Mouse (Mus musculus) midbrain, embryonic 13.5 days (tissue): Measurements from ENCODE around the gene Gldc. TPM values are rescaled to one million over a fixed set of nuclear protein-coding genes. Genes with fewer than 3 reads are reported as not detected.
"Not testable (repeated sequence)": the region's sequence is repeated elsewhere in the genome, so short reads cannot be mapped to it uniquely, and the experiment has no call there.

Experiments used
- ATAC-seq: fragments of 200-750 bp; cut with Nextera tagmentation; 2 replicates; pipeline ENCODE4 v1.8.0; 2017; ENCODE audit warnings: mild to moderate bottlenecking, moderate TSS enrichment, moderate library complexity
- H3K27ac ChIP-seq: fragments of 300-500 bp; sonication (generic); 2 replicates; pipeline ENCODE4 v1.5.1; 2015; ENCODE audit warnings: inconsistent platforms, mild to moderate bottlenecking, moderate library complexity
- H3K27me3 ChIP-seq: fragments of 300-500 bp; sonication (generic); 2 replicates; pipeline ENCODE4 v1.6.1; 2015; ENCODE audit warnings: mild to moderate bottlenecking, inconsistent platforms
- H3K36me3 ChIP-seq: fragments of 300-500 bp; sonication (generic); 2 replicates; pipeline ENCODE4 v1.6.1; 2015; ENCODE audit warnings: mild to moderate bottlenecking, inconsistent platforms
- H3K4me1 ChIP-seq: fragments of 300-500 bp; sonication (generic); replicated peaks from 2 replicates; pipeline ENCODE4 v1.6.1; 2015; ENCODE audit warnings: inconsistent platforms
- H3K4me2 ChIP-seq: fragments of 300-500 bp; sonication (generic); replicated peaks from 2 replicates; pipeline ENCODE4 v1.6.1; 2015; ENCODE audit warnings: moderate library complexity, mild to moderate bottlenecking, inconsistent platforms
- H3K4me3 ChIP-seq: fragments of 300-500 bp; sonication (generic); replicated peaks from 2 replicates; pipeline ENCODE4 v1.5.1; 2015; ENCODE audit warnings: mild to moderate bottlenecking, inconsistent platforms
- H3K9ac ChIP-seq: fragments of 300-500 bp; sonication (generic); replicated peaks from 2 replicates; pipeline ENCODE4 v1.6.1; 2015; ENCODE audit warnings: mild to moderate bottlenecking, inconsistent platforms
- H3K9me3 ChIP-seq: fragments of 300-500 bp; sonication (generic); 2 replicates; pipeline ENCODE4 v1.6.1; 2016; ENCODE audit warnings: mild to moderate bottlenecking, inconsistent platforms
- WGBS: fragments of 180-500 bp; shearing (Covaris S2); methylation state at CpG from one replicate; pipeline ENCODE4 v1.1.7; 2015; 5-methylcytosine and 5-hydroxymethylcytosine counted together
- polyA plus RNA-seq: library from polyadenylated mRNA; unstranded; fragments of >200 nt; fragmentation: Nextera tagmentation; extraction: Ambion mirVana; gene quantifications from 2 replicates; pipeline ENCODE4 v1.2.1, GENCODE M21; 2015

The Gldc gene
- 10.6 and 11.4 TPM in 2 replicates for polyA plus RNA-seq

DNA sequence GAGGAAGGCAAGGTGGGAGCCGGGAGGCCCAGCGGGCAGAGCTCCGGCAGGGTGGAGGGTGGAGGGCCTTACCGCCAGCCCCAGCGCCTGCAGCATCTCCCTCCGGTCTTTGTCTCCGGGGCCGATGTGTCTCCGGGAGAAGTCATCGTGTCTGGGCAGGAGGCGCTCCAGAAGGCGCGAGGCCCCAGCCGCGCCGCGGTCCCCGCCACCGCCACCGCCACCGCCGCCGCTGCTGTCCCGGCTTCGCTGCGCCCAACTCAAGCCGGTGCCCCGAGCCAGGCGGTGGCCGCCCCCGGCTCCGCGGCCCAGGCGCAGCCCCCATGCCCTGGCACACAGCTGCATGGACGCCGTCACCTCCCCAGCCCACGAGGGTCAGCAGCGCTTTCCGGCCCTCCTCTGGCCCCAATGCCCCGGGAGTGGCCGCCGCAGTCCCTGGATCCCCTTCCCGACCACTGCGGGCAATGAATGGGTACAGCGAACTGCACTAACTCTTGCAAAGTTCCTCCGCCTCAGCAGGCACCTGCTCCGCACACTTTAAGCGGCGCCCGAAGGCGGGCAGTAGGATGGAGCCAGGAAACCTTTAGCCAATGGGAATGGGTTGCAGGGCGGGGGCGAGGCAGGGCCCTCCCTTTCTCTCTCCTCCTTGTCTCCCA lies at the start of gene Gldc:
TSS of gene Gldc (minus strand) at position 511 of the 653 bp plus-strand sequence.
- Histone ChIP-seq H3K9me3 (no peaks in the 10 kb centered on the region), H3K36me3 (no peaks in the 10 kb centered on the region), H3K27me3 (peaks cover 20% of the 10 kb centered on the region), H3K4me3 (peak within 1 kb of the TSS; percentile 57), H3K9ac (peak within 1 kb of the TSS; percentile 71), H3K4me1 (peaks cover 14% of the 10 kb centered on the region), H3K4me2 (peak within 1 kb of the TSS; percentile 95), H3K27ac (peak within 1 kb of the TSS; percentile 61)
- WGBS: under 1% methylated on average over 44 of the region's 53 CpGs
- ATAC-seq: peak; percentile 95

DNA sequence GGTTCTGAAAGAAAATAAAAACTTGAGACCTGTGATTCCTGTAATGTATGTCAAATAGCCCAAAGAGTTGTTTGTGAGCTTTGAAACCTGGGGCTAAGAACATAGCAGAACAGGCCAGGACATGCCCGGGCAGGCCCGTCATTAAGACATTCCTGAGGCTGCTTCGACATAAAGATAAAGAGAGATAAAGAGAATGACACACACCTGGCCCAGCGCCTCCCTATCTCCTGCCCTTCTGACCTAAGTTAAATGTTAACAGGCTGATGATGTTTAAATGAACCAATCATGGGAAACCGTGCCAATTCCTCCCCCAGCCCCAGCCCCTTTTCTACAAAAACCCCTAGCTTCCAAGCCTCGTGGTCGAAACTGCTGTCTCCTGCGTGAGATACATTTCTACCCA lies 47.4 kb upstream of the Gldc start:
- H3K27ac ChIP-seq, H3K4me2 ChIP-seq, H3K4me1 ChIP-seq, H3K27me3 ChIP-seq, H3K36me3 ChIP-seq, H3K9me3 ChIP-seq, ATAC-seq, H3K9ac ChIP-seq, H3K4me3 ChIP-seq: not testable (repeated sequence)
- WGBS: 93% methylated on average over 8 of the region's 8 CpGs

DNA sequence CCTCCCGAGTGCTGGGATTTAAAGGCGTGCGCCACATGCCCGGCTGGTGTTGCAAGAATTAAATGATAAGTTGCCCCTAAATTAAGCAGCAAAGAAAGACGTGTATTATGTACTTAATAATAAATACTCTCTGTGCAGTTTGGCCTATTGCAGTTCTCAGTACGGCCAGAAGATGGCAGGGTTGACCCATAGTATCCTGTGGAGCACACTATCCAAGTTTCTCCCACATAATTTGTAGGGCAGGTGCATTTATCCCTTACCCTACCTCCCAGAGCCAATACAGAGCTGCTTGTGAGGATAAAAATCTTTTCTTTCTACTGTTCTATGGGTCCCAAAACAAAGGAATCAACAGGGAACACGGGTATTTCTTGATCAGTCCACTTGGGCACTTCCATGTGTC lies 42.1 kb upstream of the Gldc start:
- ATAC-seq: peak; percentile 63
- WGBS: 24% methylated on average over 7 of the region's 7 CpGs
- no peaks in the 10 kb centered on the region for H3K4me1 ChIP-seq

DNA sequence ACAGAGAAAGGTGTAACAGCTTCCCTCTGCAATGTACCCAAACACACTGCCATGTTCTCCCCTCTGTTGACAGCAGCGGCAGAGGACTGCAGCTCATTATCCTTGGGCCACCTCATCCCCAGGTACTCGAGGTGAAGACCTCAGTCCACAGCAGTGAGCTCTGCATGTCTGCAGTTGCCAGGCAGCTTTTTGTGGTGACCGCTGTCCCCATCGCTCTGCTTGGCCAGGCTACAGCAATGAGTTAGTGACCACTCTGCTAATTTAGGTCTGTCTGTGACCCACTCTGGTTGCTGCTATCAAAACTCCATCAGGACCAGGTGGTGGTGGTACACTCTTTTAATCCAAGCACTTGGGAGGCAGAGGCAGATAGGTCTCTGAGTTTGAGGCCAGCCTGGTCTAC lies 41.0 kb upstream of the Gldc start:
- Histone ChIP-seq H3K27me3 (no peaks in the 10 kb centered on the region), H3K27ac (no peak overlapping the region), H3K4me3 (no peak overlapping the region), H3K4me1 (no peaks in the 10 kb centered on the region), H3K9me3 (no peaks in the 10 kb centered on the region), H3K36me3 (no peaks in the 10 kb centered on the region), H3K9ac (no peak overlapping the region), H3K4me2 (no peak overlapping the region)
- 79% methylated on average over 4 of the region's 4 CpGs for WGBS
- no peak for ATAC-seq

More for the DNA sequence above, 42.1 kb upstream of the Gldc start:
- Histone ChIP-seq H3K4me2 (no peak overlapping the region), H3K9ac (no peak overlapping the region), H3K36me3 (no peaks in the 10 kb centered on the region), H3K27ac (no peak overlapping the region), H3K27me3 (no peaks in the 10 kb centered on the region), H3K4me3 (no peak overlapping the region), H3K9me3 (no peaks in the 10 kb centered on the region)

DNA sequence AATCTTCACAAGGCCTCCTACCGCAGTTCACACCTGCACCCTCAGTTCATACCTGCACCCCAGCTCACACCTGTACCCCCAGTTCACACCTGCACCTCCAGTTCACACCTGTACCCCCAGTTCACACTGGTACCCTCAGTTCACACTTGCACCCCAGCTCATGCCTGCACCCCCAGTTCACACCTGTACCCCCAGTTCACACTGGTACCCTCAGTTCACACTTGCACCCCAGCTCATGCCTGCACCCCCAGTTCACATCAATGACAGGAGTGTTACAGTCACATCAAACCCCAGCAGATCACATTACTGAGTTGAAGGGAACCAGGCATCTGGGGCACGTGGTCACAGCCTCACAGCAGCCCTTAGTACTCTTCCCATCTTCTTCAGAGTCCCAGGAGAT lies 40.5 kb upstream of the Gldc start:
- WGBS: 79% methylated on average over 2 of the region's 2 CpGs

DNA sequence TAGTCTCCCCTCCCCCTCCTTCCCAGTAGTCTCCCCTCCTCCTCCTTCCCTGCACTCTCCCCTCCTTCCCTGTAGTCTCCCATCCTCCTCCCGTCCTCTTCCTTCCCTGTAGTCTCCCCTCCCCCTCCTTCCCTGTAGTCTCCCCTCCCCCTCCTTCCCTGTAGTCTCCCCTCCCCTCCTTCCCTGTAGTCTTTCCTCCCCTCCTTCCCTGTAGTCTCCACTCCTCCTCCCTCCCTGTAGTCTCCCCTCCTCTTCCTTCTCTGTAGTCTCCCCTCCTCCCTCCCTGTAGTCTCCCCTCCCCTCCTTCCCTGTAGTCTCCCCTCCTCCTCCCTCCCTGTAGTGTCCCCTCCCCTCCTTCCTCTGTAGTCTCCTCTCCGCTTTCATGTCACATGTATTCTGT lies 38.8 kb upstream of the Gldc start:
- Histone ChIP-seq H3K4me3 (no peak overlapping the region), H3K9me3 (no peaks in the 10 kb centered on the region), H3K4me1 (no peaks in the 10 kb centered on the region), H3K4me2 (no peak overlapping the region), H3K27ac (no peak overlapping the region), H3K27me3 (no peaks in the 10 kb centered on the region), H3K9ac (no peak overlapping the region), H3K36me3 (no peaks in the 10 kb centered on the region)
- no peak for ATAC-seq
- WGBS: 27% methylated on average over 2 of the region's 2 CpGs

More for the DNA sequence above, 40.5 kb upstream of the Gldc start:
- ATAC-seq, H3K4me1 ChIP-seq, H3K4me3 ChIP-seq, H3K27ac ChIP-seq, H3K4me2 ChIP-seq, H3K27me3 ChIP-seq, H3K9me3 ChIP-seq, H3K9ac ChIP-seq, H3K36me3 ChIP-seq: not testable (repeated sequence)

DNA sequence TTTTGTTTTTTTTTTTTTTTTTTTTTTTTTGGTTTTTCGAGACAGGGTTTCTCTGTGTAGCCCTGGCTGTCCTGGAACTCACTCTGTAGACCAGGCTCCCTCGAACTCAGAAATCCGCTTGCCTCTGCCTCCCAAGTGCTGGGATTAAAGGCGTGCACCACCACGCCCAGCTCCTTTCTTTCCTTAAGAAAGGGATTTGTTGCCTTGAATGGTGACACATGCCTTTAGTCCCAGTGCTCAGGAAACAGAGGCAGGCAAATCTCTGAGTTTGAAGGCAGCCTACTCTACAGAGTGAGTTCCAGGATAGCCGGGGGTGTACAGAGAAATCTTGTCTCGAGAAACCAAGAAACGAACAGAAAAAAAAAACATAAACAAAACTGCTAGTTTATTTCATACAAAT lies 33.8 kb upstream of the Gldc start:
- not testable (repeated sequence) for H3K4me3 ChIP-seq, H3K4me2 ChIP-seq, H3K36me3 ChIP-seq, ATAC-seq, H3K9ac ChIP-seq, H3K27ac ChIP-seq, H3K27me3 ChIP-seq, H3K4me1 ChIP-seq, H3K9me3 ChIP-seq
- 87% methylated on average over 8 of the region's 8 CpGs for WGBS

DNA sequence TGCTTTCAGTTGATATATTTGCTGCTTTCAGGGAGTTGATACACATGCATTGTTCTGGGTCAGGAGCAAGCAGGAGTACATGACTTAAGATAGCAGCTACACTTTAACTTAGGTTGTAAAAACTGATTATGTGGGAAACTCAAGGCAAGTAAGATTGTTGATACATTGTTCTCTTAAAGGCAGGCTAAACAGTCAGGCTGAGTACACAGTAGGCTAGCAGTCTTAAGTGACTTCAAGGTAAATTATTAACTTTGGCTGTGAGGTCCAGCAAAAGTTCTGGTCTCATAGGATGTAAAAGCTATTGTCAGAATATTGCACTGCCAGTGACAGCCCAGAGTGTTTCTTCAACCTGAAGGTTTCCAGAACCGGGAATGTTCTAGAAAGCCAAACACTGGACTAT lies 31.8 kb upstream of the Gldc start:
- Histone ChIP-seq H3K4me2 (no peak overlapping the region), H3K9ac (no peak overlapping the region), H3K36me3 (no peaks in the 10 kb centered on the region), H3K27ac (no peak overlapping the region), H3K4me1 (no peaks in the 10 kb centered on the region), H3K4me3 (no peak overlapping the region), H3K27me3 (no peaks in the 10 kb centered on the region), H3K9me3 (no peaks in the 10 kb centered on the region)
- 89% methylated on average over 1 of the region's 1 CpGs for WGBS
- no peak for ATAC-seq

DNA sequence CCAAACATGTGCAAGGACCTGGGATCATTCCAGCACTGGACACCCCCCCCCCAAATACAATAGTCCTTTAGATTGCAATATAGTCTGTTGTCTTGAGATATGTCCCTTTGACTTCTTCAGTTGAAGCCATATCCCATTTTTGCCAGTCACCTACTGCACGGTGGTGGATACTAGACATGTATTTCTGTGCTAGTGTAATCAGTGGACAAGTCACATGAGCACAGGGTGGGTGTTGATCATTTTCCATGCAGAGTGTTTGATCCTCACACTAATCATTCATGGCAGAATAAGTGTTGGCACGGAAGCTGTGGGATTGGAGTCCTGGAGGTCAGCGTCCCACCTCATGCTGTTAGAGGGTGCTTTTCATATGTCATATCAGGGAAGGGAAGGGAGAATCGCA lies 30.6 kb upstream of the Gldc start:
- H3K4me3 ChIP-seq: no peak overlapping the region
- no peaks in the 10 kb centered on the region for H3K27me3 ChIP-seq
- no peak overlapping the region for H3K27ac ChIP-seq
- peak; percentile 60 for ATAC-seq
- H3K9me3 ChIP-seq: no peaks in the 10 kb centered on the region
- WGBS: 86% methylated on average over 4 of the region's 4 CpGs
- no peaks in the 10 kb centered on the region for H3K36me3 ChIP-seq
- H3K4me2 ChIP-seq: no peak overlapping the region
- no peak overlapping the region for H3K9ac ChIP-seq
- H3K4me1 ChIP-seq: no peaks in the 10 kb centered on the region

DNA sequence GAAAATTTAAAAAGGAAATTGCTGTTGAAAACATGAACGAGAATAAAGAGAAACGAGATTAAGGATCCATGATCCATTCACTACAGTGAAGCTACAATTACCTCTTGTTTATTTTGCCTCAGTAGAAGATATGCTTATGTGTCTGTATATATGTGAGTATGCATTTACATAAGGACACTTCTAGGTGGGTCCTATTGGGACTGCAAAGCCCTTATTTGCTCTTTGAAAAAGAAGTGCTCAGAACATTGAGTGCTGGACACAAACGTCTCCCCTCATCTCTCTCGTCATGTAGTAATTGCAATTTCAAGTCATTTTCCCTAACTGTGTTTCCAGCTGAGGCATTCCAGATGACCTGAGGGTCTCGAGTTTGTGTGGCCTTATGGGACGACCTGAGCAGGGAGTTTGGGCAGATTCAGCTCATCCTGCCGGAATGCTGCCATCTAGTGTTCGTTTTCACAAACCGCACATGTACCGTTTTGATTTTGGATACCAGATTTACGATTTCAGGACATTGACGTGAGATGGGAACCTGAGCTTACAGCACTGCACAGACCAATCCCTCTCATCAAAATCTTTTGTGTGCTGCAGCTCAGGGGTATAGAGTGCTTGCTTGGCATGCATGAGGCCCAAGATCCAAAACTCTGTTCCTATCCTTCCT lies 30.1 kb upstream of the Gldc start:
- 19% methylated on average over 12 of the region's 12 CpGs for WGBS
- H3K4me2 ChIP-seq: no peak overlapping the region
- no peak overlapping the region for H3K27ac ChIP-seq
- H3K4me3 ChIP-seq: no peak overlapping the region
- no peaks in the 10 kb centered on the region for H3K27me3 ChIP-seq
- no peaks in the 10 kb centered on the region for H3K4me1 ChIP-seq
- no peak overlapping the region for H3K9ac ChIP-seq
- no peaks in the 10 kb centered on the region for H3K36me3 ChIP-seq
- ATAC-seq: peak; percentile 67
- no peaks in the 10 kb centered on the region for H3K9me3 ChIP-seq

DNA sequence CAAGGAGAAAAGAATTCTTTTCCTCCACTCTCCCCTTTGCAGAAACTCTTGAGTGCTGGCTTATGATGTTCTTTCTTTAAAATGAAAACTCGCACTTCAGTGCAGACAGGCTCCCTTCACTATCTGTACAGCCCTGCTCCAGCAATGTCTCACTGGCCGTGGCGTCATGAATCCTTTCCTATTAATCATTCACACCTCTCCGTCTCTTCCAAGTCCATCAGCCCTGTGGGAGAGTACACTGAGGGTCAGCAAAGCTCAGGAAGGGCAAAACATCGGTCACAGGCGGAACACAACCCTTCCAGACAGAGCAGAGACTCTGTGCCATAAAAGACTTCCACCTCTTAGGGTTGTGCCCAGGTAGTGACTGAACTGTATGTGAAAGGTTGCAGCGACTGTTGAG lies 26.9 kb upstream of the Gldc start:
- 88% methylated on average over 7 of the region's 7 CpGs for WGBS
- no peak for ATAC-seq
- no peak overlapping the region for H3K9ac ChIP-seq

DNA sequence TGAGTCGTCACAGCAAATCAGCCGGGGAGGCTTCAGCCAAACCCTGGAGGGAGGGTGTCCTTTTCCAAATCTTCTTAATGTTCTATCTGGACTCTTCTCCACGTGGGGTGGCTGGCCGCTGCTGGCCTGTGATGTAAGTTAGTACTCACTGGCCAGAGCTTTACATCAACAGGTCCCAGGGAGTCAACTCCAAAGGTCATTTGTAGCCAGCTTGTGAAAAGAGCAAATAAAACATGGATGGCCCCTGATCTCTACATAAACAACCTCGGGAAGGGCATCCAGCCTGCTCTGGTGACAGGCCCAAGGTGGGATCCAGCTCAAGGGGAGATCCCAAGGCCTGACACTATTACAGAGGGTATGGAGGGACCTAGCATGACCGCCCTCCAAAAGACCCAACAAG lies 19.8 kb upstream of the Gldc start:
- H3K9ac ChIP-seq: no peak overlapping the region
- H3K9me3 ChIP-seq: no peaks in the 10 kb centered on the region
- H3K27me3 ChIP-seq: no peaks in the 10 kb centered on the region
- no peaks in the 10 kb centered on the region for H3K36me3 ChIP-seq
- no peak for ATAC-seq
- no peak overlapping the region for H3K4me2 ChIP-seq
- H3K4me1 ChIP-seq: no peaks in the 10 kb centered on the region
- no peak overlapping the region for H3K4me3 ChIP-seq
- H3K27ac ChIP-seq: no peak overlapping the region
- 82% methylated on average over 6 of the region's 6 CpGs for WGBS

More for the DNA sequence above, 26.9 kb upstream of the Gldc start:
- no peaks in the 10 kb centered on the region for H3K36me3 ChIP-seq
- H3K27ac ChIP-seq: no peak overlapping the region
- H3K4me2 ChIP-seq: no peak overlapping the region
- no peak overlapping the region for H3K4me3 ChIP-seq
- H3K9me3 ChIP-seq: no peaks in the 10 kb centered on the region
- H3K4me1 ChIP-seq: no peaks in the 10 kb centered on the region
- H3K27me3 ChIP-seq: no peaks in the 10 kb centered on the region

DNA sequence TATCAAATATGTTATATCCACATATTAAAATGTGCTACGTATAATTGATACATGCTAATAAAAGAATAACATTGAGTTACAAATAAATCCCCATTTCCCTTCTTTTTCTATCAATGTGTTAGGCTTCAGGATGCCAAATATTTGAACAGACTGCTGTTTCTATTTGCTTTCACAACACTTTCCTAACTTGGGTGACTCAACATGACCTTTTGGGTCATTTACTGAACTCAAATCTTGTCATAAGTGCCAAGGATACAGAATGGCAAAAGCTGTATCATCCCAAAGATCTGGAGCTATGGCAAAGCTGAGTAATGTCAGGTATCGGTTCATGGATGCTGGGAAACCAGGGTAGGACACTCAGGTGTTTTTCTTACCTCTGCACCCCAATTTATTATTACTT lies 12.0 kb upstream of the Gldc start:
- Histone ChIP-seq H3K9ac (no peak overlapping the region), H3K27me3 (no peaks in the 10 kb centered on the region), H3K9me3 (no peaks in the 10 kb centered on the region), H3K4me3 (no peak overlapping the region), H3K4me2 (no peak overlapping the region), H3K4me1 (no peaks in the 10 kb centered on the region), H3K36me3 (no peaks in the 10 kb centered on the region), H3K27ac (no peak overlapping the region)
- ATAC-seq: no peak
- WGBS: 97% methylated on average over 2 of the region's 2 CpGs
